18 mouse cellular contexts compared by ENCODE assay signal in the genomic region with DNA sequence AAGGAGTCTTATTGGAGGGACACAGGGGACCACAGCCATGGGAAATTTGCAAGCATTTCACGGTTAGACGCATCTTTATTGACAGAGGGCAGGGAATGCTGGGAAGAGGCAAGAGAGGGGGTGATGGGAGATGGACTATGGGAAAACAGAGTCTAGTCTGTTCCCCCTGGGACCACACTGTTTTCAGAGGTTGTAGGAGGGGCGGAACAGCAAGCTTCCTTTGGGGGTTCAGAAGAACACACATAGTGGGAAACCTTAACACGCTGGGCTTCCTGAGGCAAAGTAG.
DNase-seq lines count a peak whose midpoint lies in the region; ATAC-seq lines count a peak whose summit lies in the region.
"Had no signal": no experiment of that assay in that cellular context is flagged by ENCODE, and none has a peak within 500 bp of the region (broad histone marks: within the 10 kb centered on the region; RNA-seq: fewer than 3 reads in every experiment).

No protein-coding gene starts in this region.

- 81% methylated on average over 4 of the region's 4 CpGs for WGBS in midbrain, embryonic 10.5 days
- WGBS in midbrain, embryonic 15.5 days: 53% methylated on average over 4 of the region's 4 CpGs

- H3K9ac ChIP-seq in midbrain, embryonic 15.5 days: no peak overlapping the region
- H3K9ac ChIP-seq: embryonic facial prominence, embryonic 15.5 days; heart, embryonic 13.5 days; intestine, embryonic 15.5 days had no signal

- ATAC-seq in midbrain, embryonic 15.5 days (replicated peaks): no peak
- ATAC-seq: forebrain, embryonic 16.5 days had no signal

- H3K27ac ChIP-seq in midbrain, embryonic 10.5 days (replicated peaks): 0 out of 2 replicates have a peak overlapping the region, but pooled peaks have one; percentile 38
- H3K27ac ChIP-seq in midbrain, embryonic 15.5 days: no peak overlapping the region
- peak overlapping the region; percentile 45 for H3K27ac ChIP-seq in brown adipose tissue, adult 24 weeks (replicated peaks; ENCODE audit: low read depth, low read length)
- H3K27ac ChIP-seq: embryonic facial prominence, embryonic 15.5 days; heart, embryonic 13.5 days; intestine, embryonic 15.5 days had no signal

- H3K27me3 ChIP-seq in midbrain, embryonic 10.5 days (ENCODE audit: low read depth, poor library complexity, severe bottlenecking): peaks cover 32% of the 10 kb centered on the region
- peaks cover 11% of the 10 kb centered on the region; the same call in 1 of the 2 replicates for H3K27me3 ChIP-seq in midbrain, embryonic 15.5 days (replicated peaks)
- H3K27me3 ChIP-seq: embryonic facial prominence, embryonic 15.5 days; intestine, embryonic 15.5 days had no signal

- H3K4me2 ChIP-seq in midbrain, embryonic 15.5 days: no peak overlapping the region
- H3K4me2 ChIP-seq: embryonic facial prominence, embryonic 15.5 days; intestine, embryonic 15.5 days had no signal

- H3K4me3 ChIP-seq in midbrain, embryonic 10.5 days: no peak overlapping the region
- no peak overlapping the region for H3K4me3 ChIP-seq in midbrain, embryonic 15.5 days
- H3K4me3 ChIP-seq in brown adipose tissue, adult 24 weeks (ENCODE audit: insufficient read depth, low read depth, low read length): no peak overlapping the region
- H3K4me3 ChIP-seq: embryonic facial prominence, embryonic 15.5 days; erythroblast, embryonic 14.5 days; heart, embryonic 13.5 days; intestine, embryonic 15.5 days had no signal

- peaks cover 37% of the 10 kb centered on the region for H3K4me1 ChIP-seq in midbrain, embryonic 10.5 days
- peaks cover 16% of the 10 kb centered on the region; the same call in 1 of the 2 replicates for H3K4me1 ChIP-seq in midbrain, embryonic 15.5 days
- H3K4me1 ChIP-seq in brown adipose tissue, adult 24 weeks (ENCODE audit: control insufficient read depth, insufficient read depth, insufficient read length, low read length): no peaks in the 10 kb centered on the region

- peak; percentile 92 for DNase-seq in heart, adult 11 months
- no peak for DNase-seq in heart, adult 8-10 months (ENCODE audit: low spot score)
- DNase-seq in midbrain, embryonic 10.5 days (ENCODE audit: low spot score): no peak
- no peak for DNase-seq in lung, postnatal 14 days
- DNase-seq in adrenal gland, postnatal 14 days: no peak
- DNase-seq: adrenal gland, adult 8-10 months; embryo, embryonic 11 days; gastrocnemius, postnatal 14 days; heart, postnatal 36 days; kidney, adult 18-20 months had no signal

- no peaks in the 10 kb centered on the region for H3K9me3 ChIP-seq in midbrain, embryonic 10.5 days (replicated peaks)
- H3K9me3 ChIP-seq in midbrain, embryonic 15.5 days: no peaks in the 10 kb centered on the region
- H3K9me3 ChIP-seq: embryonic facial prominence, embryonic 15.5 days; heart, embryonic 13.5 days; intestine, embryonic 15.5 days had no signal

- H3K36me3 ChIP-seq in midbrain, embryonic 10.5 days: no peaks in the 10 kb centered on the region
- no peaks in the 10 kb centered on the region for H3K36me3 ChIP-seq in midbrain, embryonic 15.5 days (replicated peaks)
- H3K36me3 ChIP-seq: embryonic facial prominence, embryonic 15.5 days; G1E; heart, embryonic 13.5 days; intestine, embryonic 15.5 days had no signal
